Mouse (Mus musculus) retina, postnatal 1 day (tissue): ENCODE measurements around the gene 1810043G02Rik.
A peak's percentile ranks its signal among the peaks of the same experiment; 100 is the strongest.
"Not testable (repeated sequence)": the region's sequence is repeated elsewhere in the genome, so short reads cannot be mapped to it uniquely, and the experiment has no call there.

Experiments
- DNase-seq: peaks from one replicate; pipeline ENCODE4 v3.0.0-alpha.2; 2012

Gene 1810043G02Rik

DNA sequence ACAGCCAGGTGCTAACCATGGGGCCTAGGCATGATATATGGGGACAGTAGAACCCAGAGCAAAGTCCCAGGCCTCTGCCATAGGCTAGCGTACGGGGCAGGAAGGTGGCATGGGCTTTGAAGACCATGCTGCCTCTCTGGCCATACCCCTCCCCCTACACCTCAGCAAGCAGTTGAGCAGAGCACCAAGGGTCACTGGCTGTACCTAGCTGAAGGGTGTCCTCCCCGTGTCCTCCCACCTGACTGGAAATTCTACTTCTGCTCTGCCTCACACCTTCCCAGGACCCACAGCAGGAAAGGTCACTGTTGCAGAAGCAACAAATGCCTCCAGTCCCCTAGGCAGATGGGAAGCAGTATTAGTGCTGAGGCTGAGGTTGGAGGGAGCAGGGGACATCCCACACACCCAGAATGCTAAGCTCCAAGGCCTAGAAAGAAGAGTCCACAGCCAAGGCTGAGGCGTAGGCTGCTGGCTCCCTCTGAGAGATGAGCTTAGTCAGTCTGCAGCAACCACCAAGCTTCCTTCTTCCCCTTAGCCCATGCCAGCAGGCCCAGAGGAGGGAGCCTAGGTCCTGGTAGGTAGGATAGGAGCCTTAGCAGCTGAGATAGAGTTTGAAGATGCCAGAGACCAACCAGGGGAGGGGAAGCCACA lies 27.6 kb downstream of the 1810043G02Rik start:
- DNase-seq = no peak

DNA sequence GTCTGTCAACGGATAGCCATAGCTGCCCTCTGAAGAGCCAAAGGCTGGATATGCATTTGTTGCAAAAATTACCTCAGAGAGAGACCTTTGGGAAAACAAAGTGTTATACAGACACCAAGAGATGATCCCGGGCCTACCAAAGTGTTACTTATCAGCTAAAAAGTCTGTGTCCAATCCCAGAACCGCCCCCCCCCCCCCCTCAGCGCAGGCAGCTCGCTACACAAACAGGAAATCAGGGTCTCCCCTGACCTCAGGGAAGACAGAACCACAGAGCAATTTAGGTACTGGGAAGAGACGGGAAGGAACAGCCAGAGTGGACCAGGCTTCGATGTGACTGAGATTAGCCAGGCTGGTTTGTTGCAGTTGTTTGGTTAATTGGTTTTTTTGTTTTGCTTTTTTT lies 28.9 kb downstream of the 1810043G02Rik start:
- no peak for DNase-seq

GRCm38 (mm10) chr10:78008169-78008568 lies 29.8 kb downstream of the 1810043G02Rik start:
- DNase-seq = no peak

DNA sequence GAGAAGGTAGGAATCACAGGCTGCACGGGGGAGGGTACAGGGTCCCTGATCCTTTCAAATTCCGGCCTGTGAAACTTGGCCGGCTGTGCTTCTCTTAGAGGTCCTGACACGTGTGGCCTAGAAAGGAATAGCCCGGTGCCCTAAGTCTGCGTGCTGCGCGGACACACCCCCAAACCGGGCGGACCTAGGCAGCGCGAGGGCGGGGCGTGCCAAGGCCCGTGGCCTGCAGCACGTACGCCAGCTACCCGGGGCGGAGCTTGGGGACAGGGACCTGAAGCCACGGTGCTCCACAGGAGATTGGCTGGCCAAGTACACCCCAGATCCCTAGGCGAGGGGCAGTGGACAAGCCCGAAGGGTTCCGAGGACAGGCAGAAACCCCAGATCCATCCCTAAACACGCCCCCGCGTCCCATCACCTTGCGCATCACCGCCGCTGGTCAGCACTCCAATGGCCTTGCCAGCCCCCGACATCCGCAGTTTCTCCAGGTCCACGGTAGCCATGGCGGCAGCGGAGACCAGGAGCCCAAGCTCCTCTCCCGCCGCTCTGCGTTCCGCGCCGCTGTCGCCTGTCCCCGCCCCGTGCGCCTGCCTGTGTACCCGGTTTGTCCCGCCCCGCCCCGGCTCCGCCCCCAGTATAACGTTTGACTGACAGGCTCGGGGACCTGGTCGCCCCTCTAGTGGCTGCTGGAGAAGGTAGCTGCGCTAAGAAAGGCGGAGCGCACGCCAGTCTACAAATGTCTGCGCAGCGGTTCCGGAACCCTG lies 31.0 kb downstream of the 1810043G02Rik start:
- DNase-seq = peak; percentile 96

- DNase-seq = no peak
Measured at GRCm38 (mm10) chr10:78009945-78010293, 31.6 kb downstream of the 1810043G02Rik start, which contains the start of gene Pfkl. Pfkl (minus strand) TSS chr10:78010083.

GRCm38 (mm10) chr10:78010335-78010734 lies 32.0 kb downstream of the 1810043G02Rik start:
- no peak for DNase-seq

GRCm38 (mm10) chr10:78011116-78011515 lies 32.8 kb downstream of the 1810043G02Rik start:
- DNase-seq = not testable (repeated sequence)

DNA sequence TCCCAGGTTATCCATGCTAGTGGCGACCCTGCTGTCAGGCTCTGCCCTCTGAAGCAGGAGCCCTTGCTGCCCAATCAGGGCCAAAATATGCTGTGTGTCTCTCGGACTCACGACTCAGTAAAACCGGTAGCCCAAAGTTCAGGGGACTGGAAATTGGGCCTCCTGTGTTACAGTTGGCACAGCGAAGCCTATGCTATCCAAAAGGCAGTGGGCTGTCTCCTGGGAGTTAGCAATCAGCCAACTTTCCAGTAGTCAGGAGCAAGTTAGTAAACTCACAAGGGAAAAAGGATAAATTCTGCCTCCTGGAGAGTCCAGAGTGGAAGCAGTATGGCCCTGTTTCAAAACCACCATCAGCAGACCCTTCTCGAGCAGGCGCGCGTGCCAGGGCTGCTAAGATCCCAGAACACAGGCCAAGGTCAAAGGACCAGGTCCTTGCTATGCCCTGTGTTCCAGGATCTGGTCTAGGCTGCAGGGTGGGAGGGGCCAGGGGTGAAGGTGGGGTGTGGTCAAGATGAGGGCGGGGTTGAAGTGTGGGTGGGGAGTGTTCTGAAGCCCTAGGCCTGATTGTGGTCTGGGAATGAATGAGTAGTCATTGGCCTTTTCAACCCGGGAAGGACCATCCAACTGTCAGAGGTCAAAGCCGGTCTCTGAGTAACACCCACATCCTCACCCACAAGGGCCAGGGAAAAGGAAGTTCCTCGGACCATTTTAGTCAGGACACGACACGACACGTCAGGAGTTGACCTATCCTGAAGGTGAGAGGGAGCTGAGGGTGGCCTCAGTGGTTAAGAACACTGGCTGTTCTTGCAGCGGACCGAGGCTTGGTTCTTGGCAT lies 34.6 kb downstream of the 1810043G02Rik start:
- DNase-seq = no peak

DNA sequence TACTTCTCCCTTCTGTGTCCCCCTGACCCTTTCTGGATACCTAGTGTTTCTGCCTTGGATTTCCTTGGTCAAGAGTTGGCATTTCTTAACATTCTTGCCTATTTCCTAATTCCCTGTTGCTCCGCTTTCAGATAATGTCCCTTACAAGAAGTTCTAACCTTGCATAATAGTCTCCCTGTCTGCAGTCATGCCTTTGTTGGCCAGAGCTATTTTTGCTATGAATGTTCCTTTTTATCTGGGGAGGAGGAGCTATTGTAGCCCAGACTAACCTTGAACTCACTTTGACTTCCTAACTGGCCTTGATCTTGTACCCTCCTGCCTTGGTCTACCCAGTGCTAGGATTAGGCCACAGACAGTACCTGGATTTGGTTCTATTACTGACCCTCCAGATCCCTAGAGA lies 37.2 kb downstream of the 1810043G02Rik start:
- DNase-seq = no peak

DNA sequence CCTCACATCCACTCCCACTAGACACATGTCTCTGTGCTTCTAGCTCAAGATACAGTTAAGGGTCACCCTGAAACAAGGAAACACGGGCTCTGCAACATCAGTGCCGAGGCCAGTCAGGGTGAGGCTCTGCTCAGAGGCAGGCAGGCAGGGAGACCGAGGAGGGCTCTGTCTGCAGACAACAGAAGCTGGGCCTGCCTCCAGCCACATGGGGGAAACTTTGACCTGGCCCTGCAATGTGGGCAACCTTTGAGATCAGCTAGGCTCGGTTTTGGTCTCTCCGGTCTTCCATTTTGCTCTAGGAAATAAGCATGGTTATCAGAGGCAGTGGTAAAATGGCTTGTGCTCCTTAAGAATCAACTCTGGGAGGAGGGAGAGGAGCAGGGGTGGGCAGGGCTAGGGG lies 38.0 kb downstream of the 1810043G02Rik start:
- DNase-seq = no peak

- DNase-seq = peak; percentile 91
Measured at GRCm38 (mm10) chr10:78018797-78019203, 40.5 kb downstream of the 1810043G02Rik start.

DNA sequence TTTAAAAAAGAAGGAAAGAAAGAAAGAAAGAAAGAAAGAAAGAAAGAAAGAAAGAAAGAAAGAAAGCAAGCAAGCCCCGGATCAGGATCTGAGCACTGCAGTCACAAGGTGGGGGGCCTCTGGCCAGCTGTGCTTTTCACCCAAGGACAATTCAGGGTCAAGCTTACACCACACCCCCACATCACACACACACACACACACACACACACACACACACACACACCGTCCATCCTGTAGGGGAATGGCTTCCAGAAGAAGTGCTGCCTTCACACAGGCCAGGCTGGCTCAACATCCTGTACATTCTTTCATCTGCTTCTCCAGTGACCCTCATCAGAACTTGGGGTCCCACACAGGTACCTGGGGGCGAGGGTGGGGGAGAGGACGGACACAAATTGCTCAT lies 41.0 kb downstream of the 1810043G02Rik start:
- DNase-seq = no peak

GRCm38 (mm10) chr10:78019984-78020383 lies 41.7 kb downstream of the 1810043G02Rik start:
- not testable (repeated sequence) for DNase-seq

- not testable (repeated sequence) for DNase-seq
Measured at GRCm38 (mm10) chr10:78025453-78025852, 47.1 kb downstream of the 1810043G02Rik start.

- DNase-seq = peak; percentile 86
Measured at GRCm38 (mm10) chr10:78028129-78028528, 49.8 kb downstream of the 1810043G02Rik start.

DNA sequence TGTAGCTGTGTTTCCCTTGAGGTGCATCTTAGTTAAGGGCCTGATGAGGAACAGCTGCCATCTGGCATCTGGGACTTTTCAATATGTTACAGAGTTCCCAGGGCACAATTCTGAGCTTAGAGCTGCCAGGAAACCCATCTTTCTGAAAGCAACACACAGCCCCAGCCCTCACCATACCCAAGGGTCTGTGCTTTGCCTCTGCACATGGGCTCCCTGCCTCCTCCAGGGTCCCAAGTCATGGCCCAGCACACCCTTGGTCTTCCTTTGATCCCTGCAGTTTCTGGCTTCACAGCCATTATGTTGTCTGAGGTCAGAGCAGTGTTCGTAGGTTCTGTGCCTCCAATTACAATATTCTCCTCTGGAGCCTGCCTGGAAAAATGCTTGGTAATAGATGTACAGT lies 50.8 kb downstream of the 1810043G02Rik start:
- no peak for DNase-seq

DNA sequence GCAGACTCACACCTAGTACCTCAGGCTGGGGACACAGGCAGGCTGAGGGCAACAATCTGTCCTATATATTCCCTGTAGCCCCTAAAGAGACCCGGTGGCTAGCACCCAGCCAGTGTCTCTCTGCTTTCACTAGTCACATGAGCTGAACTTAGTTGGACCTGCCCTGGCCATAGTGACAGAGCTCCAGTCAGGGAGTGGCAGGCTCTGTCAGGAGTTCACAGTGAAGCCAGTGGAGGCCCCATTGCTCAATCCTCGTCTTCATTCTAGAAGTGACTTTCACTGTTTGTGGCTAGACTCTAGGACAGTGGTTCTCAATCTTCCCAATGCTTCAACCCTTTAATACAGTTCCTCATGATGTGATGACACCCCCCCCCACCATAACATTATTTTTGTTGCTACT lies 53.7 kb downstream of the 1810043G02Rik start:
- DNase-seq = no peak
